Mouse (Mus musculus) fat pad, adult 2 months (tissue): ENCODE results near the gene Fitm2.
"Not testable (repeated sequence)": the region's sequence is repeated elsewhere in the genome, so short reads cannot be mapped to it uniquely, and the experiment has no call there.

Source experiments
- DNase-seq: peaks from one replicate; pipeline ENCODE4 v3.0.0-alpha.2; 2011; ENCODE audit warnings: low read depth, low spot score; ENCODE audit errors: extremely low read depth

The Fitm2 gene

DNA sequence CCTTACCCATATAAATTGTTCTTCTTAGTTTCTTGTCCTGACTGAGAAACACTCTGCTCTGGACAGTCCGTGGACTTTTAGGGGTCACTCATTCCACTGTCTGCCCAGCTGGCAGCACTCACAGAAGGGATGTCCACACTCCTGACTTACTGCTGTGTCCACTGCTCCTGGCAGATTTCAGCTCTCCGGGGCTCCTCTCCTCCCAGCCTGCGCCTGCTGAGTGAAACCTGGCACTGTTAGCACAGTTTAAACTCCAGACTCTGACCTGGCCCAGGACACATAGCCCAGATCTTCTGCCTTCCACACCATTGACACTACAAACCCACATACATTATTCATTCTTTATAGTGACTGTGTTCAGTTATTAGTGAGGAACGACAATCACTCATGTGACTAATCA lies 8.4 kb downstream of the Fitm2 start:
- DNase-seq: no peak

DNA sequence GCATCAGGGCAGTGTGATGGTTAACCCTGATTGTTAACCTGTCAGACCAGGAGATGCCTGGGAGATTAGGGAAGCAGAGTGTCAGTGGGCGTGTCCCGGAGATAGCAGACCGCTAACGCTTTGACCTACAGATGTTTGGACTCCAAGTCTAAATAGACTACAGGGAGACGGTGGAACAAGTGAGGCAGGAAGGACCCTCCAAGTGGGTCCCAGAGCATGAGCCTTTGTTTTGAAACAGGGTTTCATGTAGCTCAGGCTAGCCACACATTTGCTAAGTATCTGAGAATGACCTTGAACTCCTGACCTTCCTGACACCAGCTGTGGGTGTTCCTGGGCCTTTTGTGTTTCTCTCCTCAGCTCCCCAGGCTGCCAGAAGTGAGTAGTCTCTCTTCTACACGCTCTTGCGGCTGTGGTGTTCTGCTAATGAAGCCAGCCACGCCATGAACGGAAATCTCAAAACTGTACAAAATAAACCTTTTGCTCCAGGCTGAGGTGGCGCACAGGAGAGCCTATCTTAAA lies 9.1 kb downstream of the Fitm2 start:
- no peak for DNase-seq

DNA sequence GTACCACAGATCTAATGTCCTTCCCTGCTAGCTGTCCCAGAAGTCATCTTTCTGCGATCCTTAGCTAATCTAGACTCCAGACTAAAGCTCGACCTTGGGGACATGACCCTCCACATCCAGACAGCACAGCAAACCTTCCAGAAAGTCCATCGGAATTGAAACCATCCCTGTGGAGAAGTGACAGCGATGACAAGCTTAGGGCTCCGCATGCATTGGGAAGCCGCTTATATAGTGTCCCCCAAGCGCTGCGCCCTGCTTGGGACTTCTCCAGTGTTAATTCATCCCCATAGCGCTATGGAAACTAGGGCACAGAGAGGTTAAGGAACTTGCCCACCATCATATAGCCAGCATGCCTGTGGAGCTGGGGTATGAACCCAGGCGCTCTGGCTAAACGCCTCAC lies 9.6 kb downstream of the Fitm2 start:
- DNase-seq: no peak

DNA sequence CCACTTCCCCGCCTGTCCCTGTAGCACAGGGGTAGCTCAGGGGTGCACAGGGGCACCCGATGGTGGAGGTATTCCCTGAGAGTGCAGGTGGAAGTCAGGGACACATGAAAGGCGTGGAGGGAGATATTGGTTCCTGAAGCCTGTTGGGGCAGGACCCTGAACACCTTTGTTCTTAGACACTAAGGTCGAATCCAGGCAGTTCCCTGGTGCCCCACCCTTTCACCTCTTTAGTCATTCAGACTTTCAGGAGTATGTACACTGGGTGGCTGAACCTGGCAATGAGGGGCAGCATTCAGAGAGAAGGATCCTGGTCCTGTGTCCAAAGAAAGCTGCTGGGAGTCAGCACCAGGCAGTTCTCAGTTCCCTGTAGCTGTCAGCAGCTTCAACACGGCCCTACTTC lies 10.0 kb downstream of the Fitm2 start:
- DNase-seq: no peak

DNA sequence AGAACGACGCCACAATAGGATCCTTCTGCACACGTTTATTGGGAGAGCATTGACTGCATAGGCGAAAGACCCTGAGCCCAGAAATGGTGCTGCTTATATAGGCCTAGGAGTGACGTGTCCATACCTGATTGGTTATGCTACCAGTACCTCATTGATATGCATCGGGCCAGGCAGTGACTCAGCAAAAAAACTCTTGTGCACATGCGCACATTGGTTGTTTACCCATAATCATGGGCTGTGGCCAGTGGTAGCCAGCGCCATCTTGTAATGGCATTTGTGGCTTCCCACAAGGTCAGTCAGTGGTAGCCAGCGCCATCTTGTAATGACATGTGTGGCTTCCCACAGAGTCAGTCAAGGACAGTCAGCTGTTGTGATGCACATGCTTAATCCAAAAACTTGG lies 11.1 kb downstream of the Fitm2 start:
- not testable (repeated sequence) for DNase-seq

DNA sequence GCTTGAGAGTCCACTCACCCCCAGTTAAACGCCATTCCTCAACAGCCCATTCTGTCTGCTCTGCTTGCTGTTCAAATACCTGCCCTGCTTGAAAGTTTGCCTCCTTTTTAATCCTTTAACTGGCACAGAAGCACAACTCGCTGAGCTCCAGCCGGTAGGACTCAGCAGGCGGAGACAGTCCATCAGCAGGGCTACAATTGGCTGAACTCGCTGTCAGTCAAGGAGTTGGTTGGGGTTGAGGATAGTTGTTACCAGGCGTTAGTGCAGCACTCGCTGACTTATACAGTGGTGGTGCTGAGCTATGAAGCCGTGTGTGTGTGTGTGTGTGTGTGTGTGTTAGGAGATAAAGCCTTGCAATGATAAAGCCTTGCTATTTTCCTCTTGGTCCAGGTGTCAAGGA lies 11.8 kb downstream of the Fitm2 start:
- DNase-seq: no peak

DNA sequence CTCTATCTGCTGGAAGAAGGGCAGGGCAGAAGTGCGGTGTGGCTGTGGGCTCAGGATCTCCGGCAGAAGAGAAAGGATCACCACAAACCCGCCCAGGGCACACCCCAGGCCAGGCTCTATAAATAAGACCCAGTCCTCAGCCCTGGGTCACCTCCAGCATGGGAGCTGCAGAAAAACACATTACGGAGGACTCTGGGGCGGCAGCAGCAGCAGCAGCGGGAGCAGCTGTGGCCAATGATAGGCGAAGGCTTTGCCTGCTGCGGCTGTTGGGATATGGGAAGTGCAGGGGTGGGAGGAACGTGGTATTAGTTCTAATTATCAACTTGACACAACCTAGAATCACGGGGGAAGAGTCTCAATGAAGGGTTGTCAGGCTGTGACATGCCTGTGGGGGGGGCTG lies 13.0 kb downstream of the Fitm2 start:
- no peak for DNase-seq

DNA sequence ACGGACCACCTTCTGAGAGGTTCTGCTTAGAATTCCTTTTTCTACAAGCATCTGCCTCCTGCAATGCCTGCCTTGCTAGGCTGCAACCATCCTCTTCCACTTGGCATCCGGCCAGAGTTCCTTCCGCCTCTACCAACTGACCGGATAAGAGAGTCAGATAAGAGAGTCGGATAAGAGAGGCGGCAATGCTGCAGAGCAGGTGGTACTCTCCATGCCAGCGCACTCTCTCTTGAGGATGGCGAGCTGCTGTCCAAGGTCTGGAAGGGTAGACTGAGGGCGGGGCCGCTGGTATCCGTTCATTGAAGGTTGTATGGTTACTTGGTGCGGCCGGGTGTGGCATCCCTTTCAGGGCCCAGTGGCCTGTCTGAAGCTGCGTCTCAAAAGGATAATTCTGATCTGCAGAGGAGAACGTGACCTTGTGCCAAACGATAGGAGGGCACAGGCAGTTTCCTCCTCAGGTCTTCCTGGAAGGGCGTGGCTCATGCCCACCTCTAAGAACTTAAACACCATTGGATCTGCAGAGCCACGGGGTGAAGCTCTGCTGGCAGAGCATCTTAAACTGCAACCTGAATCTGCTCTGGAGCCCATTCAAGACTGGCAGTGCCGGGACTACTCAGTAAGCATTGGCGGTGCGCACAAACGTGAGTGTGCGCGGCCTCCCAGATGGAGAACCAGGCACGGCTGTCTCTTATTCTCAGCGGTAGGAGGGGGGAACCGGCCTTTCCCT lies 13.7 kb downstream of the Fitm2 start:
- no peak for DNase-seq

DNA sequence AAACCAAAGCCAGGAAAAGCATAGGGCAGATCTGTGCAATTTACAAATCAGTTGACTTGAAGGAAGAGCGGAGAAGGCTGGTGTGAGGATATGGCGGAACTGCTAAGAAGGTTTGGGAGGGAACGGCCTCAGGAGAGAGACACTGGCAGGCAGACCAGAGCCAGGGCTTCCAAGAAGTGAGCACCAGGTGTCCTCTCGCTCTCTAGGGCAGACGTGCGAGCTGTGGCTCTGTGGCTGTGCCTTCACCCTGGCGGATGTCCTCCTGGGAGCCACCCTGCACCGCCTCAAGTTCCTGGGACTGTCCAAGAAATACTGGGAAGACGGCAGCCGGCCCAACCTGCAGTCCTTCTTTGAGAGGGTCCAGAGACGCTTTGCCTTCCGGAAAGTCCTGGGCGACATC lies 19.1 kb downstream of the Fitm2 start:
- DNase-seq: no peak

DNA sequence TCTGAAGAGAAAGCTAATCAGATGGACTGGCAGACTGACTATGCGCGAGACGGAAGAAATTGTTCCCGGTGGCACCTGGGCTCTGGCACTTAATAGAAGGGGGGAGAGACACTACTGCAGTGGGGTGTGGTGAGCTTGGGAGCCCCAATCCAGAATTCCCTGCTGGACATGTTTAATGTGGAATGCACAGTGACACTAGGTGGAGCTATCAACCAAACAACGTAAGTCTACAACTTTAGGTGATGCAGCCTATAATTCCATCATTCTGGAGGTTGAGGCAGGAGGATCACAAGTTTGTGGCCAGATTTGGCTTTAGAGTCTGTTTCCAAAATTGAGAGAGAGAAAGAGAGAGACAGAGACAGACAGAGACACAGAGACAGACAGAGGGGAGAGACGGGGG lies 19.7 kb downstream of the Fitm2 start:
- DNase-seq: no peak

DNA sequence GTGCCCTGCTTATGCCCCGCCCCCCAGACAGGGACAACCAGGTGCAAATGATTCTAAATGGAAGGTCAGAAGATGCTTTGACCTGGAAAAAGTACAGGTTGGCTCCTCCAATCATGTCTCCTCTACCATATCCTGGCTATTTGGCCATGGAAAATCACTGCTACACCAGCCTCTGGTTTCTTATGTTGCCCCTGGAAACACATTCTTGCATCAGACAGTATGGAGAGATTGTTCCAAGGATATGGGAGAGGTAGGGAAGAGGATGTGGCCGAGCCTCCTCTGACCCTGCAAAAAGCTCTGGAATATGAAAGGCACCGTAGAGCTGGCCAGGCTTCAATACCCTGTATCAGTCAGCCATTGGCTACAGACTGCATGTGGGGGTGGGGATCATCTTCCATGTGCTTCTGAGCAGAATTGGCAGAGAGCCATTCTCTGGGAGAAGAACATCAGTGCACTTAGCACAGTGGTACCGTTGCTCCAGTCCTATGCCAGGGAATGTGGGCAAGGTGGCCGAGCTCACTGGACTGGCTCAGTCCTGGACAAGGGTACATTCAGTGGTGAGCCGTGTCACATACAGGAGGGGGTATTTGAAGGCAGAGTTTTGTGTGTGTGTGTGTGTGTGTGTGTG lies 21.6 kb downstream of the Fitm2 start:
- DNase-seq: no peak

DNA sequence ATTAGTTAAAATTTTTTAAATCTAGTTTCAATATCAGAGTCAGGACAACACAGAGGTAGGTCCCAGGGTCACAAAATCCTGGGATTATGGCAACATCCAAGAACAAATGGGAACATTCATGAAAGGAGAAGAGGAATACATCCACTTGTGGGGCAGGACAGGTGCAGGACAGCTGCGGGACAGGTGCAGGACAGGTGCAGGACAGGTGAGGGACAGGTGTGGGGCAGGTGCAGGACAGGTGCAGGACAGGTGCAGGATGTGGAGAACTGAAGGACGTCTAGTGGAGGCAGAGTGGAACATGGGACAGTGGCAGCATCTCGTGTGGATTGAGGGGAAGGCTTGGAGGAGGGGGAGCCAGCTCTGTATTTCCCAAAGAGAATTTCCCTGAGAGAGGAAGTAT lies 23.2 kb downstream of the Fitm2 start:
- DNase-seq: no peak

DNA sequence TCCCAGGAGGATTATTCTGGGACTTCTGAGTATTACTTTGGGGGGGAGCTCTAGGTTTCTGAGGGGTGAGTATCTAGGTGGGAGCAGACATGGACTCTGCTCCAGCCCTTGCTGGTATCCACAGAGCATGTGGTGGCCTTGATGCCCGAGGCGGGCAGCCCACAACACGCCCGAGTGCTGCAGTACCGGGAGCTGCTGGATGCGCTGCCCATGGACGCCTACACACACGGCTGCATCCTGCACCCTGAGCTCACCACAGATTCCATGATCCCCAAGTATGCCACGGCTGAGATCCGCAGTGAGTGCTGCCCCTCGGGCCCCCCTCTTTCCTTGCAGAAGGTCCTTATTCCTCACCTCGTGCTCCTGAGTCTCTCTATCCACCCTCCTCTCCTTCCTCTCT lies 25.1 kb downstream of the Fitm2 start:
- DNase-seq: no peak

DNA sequence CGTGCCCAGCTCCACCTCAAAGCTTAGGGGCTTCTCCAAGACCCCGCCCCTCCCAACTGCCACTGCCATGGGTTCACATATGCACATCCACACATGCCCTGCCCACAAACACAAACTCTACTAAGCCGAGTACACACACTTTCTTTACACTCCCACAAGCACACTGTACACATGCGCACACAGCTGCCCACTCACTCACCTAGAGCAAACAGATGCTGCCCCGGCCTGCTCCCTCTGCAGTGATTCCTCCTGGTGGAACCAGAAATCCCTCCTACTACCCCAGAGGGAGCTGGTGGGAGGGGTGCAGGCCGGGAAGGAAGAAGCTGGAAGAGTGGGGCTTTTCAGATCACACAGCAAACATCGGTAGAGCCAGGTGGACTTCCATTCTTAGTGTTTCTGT lies 28.4 kb downstream of the Fitm2 start:
- no peak for DNase-seq

DNA sequence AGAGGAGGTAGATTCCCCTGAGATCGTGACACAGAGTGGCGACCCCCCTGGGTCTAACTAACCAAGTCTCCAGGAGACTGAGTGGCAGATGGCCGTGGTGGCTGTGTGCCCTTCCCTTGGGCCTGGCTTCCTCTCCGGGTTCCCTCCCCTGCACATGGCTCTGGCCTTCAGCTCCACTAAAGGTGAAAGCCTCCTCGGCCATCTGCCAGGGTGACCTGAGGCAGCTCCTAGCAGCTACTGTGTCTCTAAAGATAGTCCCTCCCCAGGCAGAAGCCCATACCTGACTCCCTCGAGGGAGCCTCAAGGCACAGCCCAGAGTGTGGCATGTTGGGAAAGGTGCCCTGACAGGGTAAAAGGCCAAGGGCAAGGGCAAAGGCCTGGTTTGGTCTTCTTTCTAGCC lies 28.9 kb downstream of the Fitm2 start:
- DNase-seq: no peak

DNA sequence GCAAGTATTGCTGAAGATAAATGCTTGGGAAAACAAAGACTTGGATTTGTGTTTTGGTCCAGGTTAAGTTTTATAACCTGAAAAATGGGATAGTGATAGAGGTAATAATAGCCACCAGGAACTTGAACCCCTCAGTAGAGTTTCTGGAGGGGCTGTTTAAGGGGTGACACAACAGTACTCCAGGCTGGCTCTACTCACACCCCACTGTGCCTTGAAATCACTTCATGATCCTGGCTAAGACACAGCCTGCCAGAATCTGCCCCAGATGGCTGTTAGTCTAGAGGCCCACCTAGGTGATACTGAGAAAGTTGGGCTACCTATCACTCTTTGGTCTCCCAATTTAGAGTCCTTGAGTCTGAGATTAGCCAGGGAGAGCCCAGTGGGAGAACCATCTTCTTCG lies 32.9 kb downstream of the Fitm2 start:
- no peak for DNase-seq

DNA sequence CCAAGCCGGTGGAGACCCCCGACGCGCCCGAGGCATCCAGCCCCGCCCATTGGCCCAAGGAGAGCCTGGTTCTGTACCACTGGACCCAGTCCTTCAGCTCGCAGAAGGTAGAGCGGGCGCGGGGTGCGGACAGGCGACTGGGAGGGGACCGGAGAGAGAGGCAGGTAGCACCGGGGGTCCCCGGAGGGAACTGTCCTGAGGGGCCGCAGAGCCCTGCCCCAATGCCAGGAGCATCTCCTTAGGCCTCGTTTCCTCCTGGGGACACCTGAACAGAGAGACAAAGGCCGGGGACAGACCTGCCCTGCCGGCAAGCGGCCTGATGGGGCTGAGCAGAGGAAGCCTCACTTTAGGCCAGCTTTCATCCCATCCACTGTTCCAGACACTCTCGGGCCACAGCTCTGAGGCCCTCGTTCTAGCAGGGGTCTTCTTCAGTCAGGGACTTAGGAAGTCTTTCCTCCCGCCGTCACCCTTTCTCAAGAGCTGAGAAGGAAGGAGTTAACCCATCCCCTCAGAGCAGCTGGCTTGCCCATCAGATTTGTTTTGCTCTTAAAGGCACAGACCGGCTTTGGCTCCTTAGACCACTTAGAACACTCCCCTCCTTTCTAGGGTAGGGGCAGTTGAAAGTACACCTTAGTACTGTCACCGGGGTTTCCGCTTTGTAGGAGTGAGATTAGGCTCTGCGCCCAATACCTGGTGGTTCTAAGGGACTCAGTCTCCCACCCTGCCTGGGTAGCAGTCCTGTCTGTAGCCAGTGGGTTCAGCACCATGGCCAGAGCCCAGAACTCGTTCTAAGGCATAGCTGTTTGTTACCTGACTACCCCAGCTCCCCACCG lies 33.6 kb downstream of the Fitm2 start:
- no peak for DNase-seq

DNA sequence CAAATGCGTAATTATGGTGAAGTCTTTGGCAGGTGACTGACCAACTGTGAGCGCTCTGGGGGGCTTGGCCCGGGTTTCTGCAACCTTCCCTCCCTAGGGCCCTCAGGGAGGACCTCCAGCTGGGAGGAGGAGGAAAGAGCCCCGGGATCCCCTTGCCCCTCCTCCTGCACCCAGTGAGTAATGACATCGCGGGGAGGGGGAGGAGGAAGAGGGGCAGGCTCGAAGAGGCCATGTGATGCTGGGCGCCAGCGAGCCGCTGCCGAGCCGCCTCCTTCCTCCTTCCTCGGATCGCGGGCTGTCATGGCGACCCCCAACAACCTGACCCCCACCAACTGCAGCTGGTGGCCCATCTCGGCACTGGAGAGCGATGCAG lies 34.2 kb downstream of the Fitm2 start, which contains the start of gene Gdap1l1:
TSS of gene Gdap1l1 (plus strand) at position 231 of the 373 bp plus-strand sequence.
- no peak for DNase-seq

DNA sequence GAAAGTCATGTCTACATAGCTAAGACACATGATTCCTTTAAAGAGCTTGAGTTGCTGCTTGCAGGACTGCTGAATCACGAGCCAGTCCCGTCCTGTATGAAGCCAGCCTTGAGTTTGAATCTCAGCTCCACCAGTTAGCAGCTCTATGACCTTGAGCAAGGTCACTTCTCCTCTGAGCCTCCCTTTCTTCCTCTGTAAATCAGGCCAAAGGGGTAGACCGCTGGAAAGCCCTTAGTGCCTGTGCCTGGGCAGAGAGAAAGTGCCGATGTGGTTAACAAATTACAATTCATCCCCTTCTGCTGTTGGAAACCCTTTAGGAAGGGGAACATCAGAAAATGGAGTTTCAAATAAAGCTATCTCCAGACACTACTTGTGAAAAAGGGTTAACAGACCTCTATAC lies 34.6 kb downstream of the Fitm2 start:
- DNase-seq: no peak

DNA sequence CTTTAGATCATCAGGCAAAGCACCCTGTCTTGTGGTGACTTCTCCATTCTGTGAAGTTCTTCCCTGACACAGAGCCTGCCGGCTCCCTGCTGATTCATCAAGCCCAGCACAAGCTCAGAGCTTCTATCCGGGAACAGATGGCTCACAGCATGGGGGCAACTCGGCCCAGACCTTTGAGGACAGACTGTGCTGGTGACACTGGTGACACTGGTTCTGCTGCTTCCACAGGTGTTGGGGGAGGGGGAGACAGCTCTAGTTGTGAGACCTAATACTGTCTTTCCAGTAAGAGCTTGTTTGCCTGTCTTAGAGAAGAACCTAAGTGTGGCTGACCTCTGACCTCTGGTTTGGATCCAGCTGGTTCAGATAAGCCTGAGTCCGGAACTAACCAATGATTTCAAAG lies 38.5 kb downstream of the Fitm2 start:
- no peak for DNase-seq

DNA sequence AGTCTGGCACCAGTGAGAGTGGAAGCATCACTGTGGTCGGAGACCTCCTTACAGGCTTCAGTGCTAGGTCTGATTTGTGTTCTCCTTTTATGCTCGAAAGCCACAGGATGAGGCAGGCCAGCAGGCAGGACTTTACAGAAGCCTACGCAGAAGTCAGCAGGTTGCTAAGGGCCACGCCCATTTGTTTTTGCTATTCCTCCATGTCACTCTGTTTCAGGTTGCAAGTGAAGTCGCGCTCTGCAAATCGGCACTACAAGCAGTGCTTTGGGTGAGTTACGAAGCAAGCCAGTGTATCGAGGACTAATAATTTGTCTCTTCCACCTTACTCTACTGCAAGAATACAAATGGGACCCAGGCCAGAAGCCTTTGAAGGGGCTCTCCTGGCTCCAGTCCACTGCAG lies 41.1 kb downstream of the Fitm2 start:
- DNase-seq: no peak
